Mouse (Mus musculus): Measurements from ENCODE around the gene Cluap1.

Cluap1 gene

GRCm38 (mm10) chr16:3908537-3909111, at the start of gene Cluap1, which contains the start of gene 1700037C18Rik:
Gene Cluap1 (plus strand): TSS chr16:3908801.
Gene 1700037C18Rik (minus strand): TSS chr16:3908689.
- peak; percentile 95 to 97 for DNase-seq (ENCODE audit: low spot score in 2 of 2)

DNA sequence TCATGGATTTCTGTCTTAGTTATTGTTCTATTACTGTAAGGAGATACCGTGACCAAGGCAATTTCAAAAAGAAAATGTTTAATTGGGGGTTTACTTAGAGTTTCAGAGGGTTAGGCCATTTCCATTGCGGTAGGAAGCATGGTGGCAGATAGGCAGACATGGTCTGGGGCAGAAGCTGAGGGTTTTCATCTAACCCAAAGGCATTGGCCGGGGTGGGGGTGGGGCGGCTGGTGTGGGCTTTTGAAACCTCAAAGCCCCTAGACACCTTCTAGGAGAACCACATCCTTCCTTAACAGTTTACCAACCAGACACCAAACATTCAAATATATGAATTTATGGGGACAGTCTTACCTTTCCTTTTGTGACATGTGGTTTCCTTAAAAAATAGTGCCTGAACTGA, 49.3 kb upstream of the Cluap1 start:
- no peak for DNase-seq (ENCODE audit: low spot score in 2 of 2)

GRCm38 (mm10) chr16:3871815-3872214, 36.8 kb upstream of the Cluap1 start:
- no peak for DNase-seq (ENCODE audit: low spot score in 2 of 2)

DNA sequence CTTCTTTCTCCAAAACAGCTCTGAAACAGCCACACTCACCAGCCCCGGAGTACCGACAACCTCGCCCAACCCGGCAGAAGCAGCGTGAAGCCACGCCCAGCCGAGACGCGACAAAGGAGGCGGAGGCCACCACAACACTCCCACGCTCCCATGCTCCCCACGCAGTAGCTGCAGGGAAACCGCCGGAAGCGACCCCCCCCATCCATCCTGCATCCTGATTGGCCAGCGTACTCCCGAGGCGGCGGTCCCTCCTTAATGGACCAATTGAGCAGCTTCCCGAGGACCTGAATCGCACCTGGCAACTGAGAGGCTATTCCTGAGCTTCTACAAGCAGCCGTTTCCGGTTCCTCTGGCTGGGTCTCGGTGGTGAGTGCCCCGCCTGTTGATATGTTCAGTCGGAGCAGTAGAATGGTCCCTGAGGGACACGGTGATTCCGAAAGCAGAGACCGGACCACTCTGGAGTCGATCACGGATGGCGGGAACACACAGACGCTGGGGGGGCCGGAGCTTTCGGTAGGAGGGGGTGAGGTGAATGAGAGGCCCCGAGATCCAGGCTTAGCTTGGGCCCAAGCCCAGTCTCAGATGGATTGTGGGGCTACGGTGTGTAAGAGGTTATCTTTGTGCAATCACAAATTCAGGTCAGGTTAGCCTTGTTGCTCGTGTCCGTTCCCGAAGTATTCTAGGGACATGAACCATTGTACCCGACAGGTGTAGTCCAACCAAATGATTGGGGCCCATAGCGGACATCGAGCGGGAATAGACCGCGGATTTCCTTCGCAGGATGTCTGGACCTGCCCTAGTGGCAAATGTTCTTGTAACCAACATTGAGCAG, 36.2 kb upstream of the Cluap1 start, which contains the start of gene Naa60:
Gene Naa60, plus strand, starts transcription at position 160 of the 832 bp plus-strand sequence.
- peak; percentile 88 to 90 for DNase-seq (ENCODE audit: low spot score in 2 of 2)

DNA sequence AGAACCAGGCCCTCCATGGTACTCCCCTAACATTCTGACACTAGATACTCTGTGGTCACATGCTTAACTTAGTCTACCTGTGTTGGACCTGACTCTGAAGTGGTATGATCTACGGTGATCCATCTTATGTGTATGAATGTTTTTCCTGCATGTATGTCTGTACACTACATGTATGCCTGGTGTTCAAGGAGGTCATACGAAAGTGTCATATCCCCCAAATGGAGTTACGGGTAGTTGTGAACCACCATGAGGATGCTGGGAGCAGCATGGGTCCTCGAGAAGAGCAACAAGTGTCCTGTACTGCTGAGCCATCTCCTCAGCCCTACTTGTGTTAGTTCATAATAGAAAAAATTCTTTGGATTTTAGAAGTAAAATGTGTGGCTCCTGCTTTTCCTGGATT, 32.3 kb upstream of the Cluap1 start:
- DNase-seq (ENCODE audit: low spot score in 2 of 2) = no peak

DNA sequence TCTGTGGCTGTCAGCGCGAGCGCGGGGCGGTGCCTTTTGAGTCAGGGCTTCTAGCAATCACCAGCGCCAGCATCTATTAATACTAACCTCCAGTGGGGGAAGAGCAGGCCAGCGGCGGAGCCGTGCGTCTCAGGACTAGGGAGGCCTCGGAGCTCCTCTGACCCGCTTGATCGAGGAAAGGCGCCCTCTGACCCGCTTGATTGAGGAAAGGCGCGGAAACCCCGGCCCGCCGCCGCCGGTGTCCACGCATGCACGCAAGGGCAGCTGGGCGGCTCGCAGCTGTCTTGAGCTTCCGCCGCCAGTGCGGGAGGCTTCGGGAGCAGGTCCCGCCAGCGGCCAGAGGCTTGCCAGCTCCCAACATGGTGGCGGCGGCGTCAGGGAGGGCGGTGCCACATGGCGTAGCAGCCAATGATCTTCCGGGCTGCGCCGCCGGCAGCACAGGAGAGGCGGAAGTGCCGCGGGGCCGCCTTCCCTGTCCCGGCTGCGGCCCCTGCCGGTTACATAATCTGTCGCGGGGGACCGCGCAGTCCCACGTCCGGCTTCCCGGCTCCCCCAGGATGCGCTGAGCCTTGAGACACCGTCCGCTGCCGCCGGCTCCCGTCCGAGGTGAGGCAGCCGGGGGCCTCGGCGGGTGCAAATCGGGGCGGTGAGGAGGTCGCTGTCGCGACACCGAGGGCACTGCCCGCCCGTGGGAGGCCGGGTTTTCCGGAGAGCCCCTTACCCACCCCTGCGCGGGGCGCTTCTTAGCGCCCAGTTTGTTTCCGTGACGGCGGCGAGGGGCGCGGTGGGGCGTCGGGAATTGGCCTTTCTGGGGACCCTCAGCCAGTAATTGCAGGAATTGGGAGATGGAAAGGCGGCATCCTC, 24.2 kb upstream of the Cluap1 start, which contains the start of the genes Zfp597 and Gm20695:
Gene Zfp597, minus strand, starts transcription at position 361 of the 864 bp plus-strand sequence.
Gene Gm20695, plus strand, starts transcription at position 448 of the 864 bp plus-strand sequence.
- peak; percentile 92 to 94 for DNase-seq (ENCODE audit: low spot score in 2 of 2)

GRCm38 (mm10) chr16:3885065-3885670, 23.4 kb upstream of the Cluap1 start:
- peak in 1 of 2 experiments; percentile 25 for DNase-seq (ENCODE audit: low spot score in 2 of 2)

- DNase-seq (ENCODE audit: low spot score in 2 of 2) = peak in 1 of 2 experiments; percentile 29
Measured at GRCm38 (mm10) chr16:3891621-3892295, 16.8 kb upstream of the Cluap1 start.

GRCm38 (mm10) chr16:3893739-3894138, 14.9 kb upstream of the Cluap1 start:
- no peak for DNase-seq (ENCODE audit: low spot score in 2 of 2)

GRCm38 (mm10) chr16:3895173-3895792, 13.3 kb upstream of the Cluap1 start:
- DNase-seq (ENCODE audit: low spot score in 2 of 2) = no peak

DNA sequence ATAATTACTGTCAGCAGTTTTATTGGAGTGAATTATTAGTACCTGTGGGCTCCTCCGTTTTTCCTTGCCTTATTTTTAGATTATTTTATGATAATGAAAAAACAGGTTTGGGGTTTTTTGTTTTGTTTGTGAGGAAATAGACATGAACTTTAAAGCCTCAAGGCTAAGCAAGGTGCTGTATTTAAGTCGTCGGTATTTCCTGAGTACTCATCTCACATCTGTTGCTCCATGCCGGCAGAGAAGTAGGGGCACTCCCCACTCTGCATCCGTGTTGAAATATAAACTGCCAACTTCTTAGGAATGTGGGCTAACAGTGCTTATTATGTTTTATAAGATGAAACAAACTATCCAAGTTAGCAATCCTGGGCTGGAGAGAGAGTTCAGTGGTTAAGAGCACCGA, 12.6 kb upstream of the Cluap1 start:
- no peak for DNase-seq (ENCODE audit: low spot score in 2 of 2)

- DNase-seq (ENCODE audit: low spot score in 2 of 2) = no peak
Measured at GRCm38 (mm10) chr16:3896553-3896952, 12.0 kb upstream of the Cluap1 start.

- DNase-seq (ENCODE audit: low spot score in 2 of 2) = no peak
Measured at GRCm38 (mm10) chr16:3907471-3907870, 1.1 kb upstream of the Cluap1 start.

DNA sequence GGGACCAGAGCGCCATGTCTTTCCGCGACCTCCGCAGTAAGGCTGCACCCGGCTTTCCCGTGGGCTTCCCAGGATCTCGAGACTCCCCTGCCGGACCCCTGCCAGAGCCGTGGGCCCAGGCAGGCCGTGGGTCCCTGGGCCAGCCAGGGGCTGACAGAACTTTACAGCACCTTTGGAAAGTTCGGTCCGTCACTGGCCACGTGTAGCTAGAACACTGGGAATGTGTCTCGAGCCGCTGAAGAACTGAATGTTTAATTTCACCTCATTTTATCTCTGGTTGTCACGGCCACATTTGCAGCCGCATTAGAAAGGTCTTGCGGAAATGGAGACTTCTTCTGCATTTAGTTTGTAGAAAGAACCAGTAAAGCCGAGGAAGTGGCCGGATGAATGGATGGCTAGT, 517 bp downstream of the Cluap1 start:
- DNase-seq (ENCODE audit: low spot score in 2 of 2) = no peak

- DNase-seq (ENCODE audit: low spot score in 2 of 2) = no peak
Measured at GRCm38 (mm10) chr16:3920756-3921155, 12.2 kb downstream of the Cluap1 start.

DNA sequence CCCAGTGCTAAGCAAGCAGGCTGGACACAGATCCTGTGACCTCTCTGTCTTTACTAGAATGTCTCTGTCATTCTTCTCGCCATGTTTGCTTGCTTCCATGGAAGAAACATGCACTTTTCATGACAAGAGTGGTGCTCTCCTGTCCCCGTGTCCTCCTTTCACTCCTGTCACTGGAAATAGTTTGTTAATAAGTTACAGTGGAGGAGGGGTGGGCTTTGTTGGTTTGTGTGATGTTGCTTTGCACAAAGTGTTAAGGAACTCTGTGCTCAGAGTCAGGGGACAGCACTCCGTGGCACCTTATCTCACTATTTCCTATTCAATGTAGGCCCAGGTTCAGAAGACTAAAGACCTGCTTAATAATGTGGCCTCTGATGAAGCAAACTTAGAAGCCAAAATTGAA, 14.9 kb downstream of the Cluap1 start:
- no peak for DNase-seq (ENCODE audit: low spot score in 2 of 2)

DNA sequence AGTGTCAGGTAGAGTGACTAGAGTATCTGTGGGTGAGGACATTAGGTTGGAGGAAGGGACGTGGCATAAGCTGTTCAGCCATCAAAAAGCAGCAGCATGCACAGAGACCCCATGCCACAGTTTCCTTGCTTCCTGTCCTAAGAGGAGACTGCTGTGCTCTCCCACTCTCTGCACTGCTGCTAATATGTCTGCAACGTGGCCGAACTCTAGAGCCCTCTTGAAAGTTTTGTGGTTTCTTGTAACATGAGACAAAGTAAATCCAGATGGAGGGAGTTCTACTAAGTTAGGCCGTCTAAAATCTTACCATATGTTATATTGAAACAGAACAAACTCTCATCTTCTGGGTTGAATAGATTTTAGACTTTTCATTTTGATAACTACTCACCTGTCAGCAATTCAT, 15.4 kb downstream of the Cluap1 start:
- no peak for DNase-seq (ENCODE audit: low spot score in 2 of 2)

GRCm38 (mm10) chr16:3928582-3928981, 20.0 kb downstream of the Cluap1 start:
- no peak for DNase-seq (ENCODE audit: low spot score in 2 of 2)

DNA sequence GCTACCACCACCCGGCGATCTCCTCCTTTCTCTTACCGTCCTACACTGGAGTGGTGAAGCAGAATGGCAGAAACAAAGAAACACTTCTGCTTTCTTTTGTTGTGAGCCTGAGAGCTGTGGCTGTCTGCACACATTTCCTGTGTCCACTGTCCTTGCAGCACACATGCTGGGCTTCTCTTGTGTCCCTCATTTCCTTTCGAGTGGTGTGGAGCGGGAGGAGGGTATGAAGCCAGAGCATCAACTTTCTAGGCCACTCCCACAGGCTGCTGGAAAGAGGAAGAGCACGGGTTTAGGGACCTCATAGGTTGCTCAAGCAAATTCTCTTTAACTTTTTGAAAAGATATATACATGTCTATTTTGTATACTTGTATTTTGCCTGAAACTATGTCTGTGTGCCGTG, 20.6 kb downstream of the Cluap1 start:
- DNase-seq (ENCODE audit: low spot score in 2 of 2) = no peak

GRCm38 (mm10) chr16:3933536-3933935, 24.9 kb downstream of the Cluap1 start:
- DNase-seq (ENCODE audit: low spot score in 2 of 2) = no peak

All from right cerebral cortex, adult 2 months (tissue).